Mouse (Mus musculus): ENCODE measurements around the gene Tram2.

Tram2 gene

DNA sequence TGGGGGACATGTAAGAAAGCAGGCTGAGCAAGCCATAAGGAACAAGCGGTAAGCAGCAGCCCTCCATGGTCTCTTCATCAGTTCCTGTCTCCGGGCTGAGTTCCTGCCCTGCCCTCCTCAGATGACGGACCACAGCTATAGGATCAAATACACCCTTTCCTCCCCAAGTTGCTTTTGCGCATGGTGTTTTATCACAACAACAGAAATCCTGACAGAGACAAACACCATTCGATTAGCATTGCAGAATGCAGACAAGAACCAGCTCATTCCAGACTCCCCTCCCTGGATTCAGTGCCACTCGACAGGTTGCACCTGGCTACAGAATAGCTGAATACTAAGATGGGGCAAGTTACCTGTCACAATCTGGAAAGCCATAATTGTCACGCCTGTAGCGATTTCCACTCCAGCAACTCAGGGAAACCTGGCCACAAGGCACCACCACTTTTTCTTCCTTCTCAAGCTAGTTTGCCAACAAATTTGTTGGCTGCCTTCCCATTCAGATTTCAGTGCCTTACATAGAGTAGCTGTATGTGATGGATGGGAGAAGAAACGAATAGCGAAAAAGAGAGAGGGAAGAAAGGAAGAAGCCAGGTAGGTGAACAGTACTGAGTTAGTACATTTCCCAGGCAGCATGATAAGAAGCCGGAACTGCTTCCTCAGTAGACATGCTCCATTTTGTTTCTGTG, 11.3 kb downstream of the Tram2 start:
- DNase-seq, result no peak

DNA sequence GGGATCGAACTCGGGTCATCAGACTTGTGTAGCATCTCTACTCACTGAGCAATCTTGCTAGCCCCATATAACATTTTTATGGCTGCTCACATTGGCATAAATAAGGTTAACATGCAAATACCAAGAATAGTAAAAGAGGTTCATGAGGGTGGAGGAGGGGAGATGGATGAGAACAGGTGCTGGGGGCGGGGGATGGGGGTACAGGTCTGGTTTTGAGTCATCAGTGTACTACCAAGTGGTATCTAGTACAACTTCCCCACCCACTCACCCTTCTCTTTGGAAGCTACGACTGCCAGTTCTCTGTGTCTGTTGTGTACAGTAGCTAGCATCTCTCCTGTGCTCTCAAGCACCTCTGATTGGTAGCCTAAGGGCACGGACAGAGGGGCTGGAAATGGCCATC, 14.9 kb downstream of the Tram2 start:
- no peak for DNase-seq

DNA sequence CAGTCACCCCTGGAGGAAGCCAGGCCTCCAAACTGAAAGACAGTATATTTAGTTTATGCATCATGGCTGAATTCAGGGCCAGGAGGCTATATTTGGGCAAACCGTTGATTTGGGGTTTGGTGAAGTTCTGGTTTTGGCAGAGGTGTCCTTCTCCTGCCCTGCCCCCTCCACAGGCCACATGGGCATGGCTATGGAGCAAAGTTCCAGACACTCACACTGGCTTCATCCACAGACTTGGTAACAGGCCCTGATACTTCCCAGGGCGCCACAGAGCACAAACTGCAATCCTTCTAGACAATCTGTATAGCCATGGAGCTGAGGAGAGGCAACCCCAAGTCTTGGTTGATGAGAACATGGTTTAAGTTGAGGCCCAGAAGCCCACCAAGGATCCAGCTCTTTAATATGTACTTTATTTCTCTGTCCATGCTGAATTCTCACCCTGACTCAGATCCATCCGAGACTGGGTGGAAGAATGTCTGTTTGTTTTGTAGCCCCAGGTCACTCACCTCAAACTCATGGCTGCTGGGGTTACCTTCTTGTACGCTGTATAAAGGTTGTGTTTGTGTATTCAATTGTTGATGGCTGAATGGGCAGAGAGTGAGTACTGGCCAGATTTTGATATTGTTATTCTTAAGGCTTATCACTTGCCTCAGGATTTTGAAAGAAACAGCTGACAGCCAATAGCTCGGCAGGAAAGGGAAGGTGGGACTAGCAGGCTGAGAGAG, 19.5 kb downstream of the Tram2 start:
- no peak for DNase-seq

DNA sequence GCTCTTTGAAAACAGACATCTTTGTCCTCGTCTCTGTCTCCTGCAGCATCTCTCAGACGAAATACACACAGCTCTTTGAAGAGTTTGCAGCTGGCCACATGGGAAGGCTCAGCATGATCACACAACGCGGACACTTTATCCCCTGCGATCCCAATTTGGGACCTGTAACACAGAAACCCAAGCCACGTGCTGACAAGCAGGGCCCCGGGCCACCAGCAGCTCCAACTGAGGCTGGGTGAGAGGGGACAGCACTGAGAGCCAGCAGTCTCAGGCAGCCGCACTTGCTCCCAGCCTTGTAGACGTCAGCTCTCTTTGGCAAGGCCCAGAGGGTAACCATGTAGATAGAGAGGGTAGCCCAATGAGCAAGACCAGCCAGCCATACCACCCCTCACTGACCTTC, 26.0 kb downstream of the Tram2 start:
- DNase-seq, result no peak

DNA sequence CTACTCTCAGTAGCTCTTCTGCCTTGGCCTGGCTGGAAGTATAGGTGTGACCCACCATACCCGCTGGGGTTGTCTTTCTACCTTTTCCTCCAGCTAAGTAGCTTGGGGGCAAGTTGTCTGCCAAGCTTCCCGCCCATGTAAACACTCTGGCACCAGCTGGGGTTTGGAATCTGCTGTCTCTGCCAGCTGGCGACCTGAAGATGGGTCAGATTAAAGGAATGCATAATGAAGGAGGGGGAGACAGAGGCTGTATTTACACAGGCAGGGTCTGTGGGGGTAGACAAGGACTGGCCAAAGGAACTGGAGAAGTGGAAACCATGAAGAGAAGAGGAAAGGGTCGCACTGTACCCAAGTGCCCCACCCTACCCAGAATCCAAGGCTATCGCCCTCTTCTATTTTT, 26.4 kb downstream of the Tram2 start:
- peak; percentile 47 for DNase-seq

DNA sequence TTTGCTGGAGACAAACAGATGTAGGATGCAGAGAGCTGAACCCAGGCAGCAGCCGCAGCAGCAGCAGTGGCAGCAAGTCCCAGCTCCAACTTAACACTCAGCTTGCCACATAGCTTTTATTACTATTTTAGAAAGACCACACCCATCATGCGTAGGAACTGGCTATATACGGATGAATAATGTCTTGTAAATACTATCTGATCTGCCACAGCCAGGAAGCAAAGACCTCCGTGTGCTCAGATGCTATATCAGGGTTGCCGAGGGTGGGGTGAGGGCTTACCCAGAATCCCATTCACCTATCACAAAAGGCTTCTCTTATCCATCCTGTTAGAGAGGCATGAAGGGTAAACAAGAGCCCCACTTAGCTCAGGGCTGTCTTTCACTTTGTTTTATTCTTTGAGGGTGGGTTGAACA, 26.9 kb downstream of the Tram2 start:
- no peak for DNase-seq

DNA sequence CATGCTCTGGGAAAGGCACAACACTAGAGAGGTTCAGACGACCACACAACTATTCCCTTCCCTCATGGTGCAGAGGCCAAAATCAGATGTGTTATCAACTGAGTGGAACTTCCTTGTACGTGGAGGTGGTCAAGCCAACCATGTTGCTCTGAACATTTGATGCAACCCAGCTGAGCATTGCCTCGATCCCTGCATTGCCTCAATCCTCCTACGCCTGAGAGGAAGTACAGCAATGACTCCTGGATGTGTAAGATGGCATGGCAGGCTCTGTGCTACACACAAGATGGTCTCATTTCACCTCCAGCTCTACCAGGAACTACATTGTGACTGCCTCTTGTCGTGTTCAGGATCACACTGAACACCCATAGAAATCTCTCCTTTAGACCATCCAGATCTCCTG, 30.0 kb downstream of the Tram2 start:
- DNase-seq, result peak; percentile 51

DNA sequence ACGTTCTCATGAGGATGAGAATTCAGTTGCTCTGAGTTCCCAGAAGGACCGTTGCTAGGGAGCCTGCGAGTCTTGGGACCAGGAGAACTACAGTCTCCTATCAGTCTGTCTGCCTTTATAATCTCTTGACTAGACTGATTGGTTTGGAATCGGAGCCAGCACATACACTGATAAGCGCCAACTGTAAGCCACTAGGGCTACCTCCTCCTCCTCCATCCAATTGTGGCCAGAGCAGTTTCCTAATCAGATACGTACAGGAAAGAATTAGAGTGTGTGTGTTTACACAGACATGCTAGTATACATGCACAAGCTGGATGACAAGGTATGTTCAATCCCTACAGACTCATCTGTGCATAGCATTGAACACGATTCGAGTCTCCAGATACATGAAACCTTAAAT, 30.6 kb downstream of the Tram2 start:
- no peak for DNase-seq

DNA sequence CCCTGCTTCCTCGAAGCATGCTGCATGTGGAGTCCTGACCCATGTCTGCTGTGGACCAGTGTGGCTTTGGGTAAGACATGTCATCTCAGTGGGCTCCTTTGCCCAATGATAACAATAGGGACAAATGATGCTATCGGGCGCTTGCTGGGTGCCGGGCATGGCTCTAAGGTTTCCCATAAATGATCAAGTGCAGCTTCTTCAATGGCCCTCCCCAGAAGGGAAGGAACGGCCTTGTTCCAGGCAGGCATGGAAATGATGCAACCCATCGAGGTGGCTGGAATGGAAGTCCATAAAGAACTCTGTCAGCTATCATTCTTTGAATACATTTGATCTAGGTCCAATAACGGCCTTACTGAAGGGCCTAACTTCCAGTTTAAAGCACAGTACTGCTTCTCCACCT, 36.6 kb downstream of the Tram2 start:
- no peak for DNase-seq

DNA sequence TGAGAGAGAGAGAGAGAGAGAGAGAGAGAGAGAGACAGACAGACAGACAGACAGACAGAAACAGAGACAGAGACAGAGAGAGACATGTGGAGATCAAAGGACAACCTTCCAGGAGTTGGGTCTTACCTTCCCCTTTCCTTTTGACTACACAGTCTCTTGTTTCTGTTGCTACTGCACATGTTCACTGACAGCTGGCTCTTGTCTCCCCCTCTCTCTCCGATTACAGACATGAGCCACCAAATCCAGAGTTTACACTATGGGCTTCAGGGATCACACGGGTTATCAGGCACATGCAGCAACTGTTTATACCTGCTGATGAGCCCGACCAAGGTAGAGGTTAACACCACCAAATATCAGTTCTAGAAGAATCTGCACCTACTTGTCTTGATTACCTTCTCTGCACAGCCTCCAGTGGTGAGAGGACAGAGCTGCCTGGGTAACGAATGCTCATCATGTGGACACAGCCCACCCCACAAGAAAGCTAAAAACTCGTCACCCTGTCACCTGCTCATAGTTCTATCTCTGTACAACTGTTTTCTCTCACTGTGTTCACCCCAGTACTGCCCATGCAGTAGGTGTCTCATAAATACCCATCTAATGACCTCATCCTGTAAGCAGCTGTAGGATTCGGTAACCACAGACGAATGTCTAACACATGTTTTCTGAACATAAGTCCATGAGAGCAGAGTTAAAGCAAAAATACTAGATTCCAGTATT, 38.3 kb downstream of the Tram2 start:
- no peak for DNase-seq

DNA sequence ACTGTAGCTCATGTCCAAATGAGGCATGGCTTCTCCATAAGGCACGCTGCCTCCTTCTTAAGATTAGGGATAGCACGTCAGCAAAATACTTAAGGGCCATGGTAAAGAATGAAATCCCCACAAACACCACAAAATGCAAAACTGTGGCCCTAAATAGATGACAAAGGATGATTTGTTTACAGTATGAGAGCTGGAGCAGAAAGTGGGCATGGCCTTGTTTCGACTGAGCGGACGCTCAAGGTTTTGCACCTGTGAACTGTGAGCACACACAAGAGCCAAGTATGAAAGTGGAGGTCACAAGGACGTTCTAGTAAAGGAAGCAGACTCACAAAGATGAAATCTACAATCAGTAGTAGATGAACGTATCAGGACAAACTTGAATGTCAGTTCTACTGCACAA, 38.9 kb downstream of the Tram2 start:
- peak; percentile 25 for DNase-seq

DNA sequence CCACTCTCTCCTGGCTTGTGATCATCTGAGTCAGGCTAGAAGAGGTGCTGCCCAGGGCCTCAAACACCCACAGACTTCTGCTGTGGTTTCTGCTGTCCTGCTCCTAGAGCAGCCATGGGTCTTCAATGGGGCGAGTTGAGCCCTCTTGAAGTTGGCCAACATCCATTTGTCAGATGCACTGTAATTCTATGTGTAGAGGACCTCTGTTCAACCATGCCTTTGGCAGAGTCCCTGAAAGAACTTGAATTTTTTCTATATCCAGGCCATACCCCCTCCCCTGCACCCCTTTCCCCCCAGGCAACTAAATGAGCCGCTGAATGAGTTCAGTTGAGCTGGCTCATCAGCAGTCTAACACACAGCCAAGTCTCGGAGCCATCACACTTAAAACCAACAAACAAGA, 39.5 kb downstream of the Tram2 start:
- DNase-seq, result no peak

DNA sequence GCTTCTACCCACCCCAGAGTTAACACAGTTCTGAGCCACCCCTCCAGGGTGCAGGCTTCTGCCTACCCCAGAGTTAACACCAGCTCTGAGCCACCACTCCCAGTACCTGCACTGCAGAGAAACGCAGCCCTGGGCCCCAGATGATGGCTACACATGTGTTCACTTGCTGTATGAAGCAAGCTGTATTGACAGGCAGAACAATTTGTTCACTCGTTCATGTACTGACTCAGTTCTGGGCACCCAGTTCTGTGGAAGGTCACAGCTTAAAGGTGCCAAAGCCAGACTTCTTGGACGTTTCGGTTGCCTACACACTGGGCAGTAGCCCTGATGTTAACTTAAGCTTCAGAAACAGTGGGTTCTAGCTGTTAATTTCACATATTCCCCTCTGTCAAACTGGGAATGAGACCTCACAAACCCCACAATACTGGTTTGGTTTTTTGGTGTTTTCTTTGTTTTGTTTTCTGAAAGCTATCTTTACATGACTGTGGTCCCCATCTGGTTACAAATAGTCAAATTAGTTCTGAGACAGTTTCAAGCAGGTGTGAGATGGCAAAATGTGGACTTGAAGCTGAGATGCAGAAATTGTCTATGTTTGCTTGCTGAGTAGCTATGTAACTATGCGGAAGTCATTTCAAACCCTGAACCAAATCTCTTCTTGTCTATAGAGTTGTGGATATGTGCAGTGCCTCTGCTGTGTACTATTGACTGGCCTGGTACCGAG, 41.0 kb downstream of the Tram2 start:
- no peak for DNase-seq

DNA sequence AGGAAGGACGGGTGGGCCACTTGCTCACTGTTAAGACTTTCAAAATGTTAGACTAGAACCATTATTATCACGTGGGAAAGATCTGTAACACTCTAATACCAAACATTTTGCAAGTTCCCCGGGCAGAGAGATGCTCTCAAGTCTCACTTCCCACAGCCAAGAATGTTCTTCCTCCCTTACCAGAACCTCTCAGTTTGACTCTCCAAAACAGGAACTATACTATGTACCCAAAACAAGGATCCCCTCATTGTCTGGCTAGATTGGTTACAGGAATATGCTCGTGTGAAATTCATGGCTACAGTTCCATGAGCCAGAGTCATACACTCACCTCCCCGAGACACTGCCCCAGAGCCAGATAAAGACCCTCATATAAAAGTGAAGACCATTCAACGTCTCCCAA, 43.2 kb downstream of the Tram2 start:
- DNase-seq, result peak; percentile 38

DNA sequence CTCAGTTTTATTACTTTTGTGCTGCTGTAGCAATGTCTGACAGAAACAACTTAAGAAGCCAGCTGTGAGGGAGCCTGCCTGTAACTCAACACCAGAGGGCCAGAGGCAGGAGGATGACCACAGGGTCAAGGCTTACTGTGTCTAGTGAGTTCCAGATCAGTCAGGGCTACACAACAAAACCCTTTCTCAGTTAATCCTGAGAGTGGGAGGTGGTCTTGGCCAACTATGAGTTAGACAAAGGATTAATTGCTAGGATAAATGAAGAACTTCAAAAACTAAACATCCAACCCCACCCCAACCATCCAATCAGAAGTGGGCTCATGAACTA, 45.3 kb downstream of the Tram2 start:
- no peak for DNase-seq

DNA sequence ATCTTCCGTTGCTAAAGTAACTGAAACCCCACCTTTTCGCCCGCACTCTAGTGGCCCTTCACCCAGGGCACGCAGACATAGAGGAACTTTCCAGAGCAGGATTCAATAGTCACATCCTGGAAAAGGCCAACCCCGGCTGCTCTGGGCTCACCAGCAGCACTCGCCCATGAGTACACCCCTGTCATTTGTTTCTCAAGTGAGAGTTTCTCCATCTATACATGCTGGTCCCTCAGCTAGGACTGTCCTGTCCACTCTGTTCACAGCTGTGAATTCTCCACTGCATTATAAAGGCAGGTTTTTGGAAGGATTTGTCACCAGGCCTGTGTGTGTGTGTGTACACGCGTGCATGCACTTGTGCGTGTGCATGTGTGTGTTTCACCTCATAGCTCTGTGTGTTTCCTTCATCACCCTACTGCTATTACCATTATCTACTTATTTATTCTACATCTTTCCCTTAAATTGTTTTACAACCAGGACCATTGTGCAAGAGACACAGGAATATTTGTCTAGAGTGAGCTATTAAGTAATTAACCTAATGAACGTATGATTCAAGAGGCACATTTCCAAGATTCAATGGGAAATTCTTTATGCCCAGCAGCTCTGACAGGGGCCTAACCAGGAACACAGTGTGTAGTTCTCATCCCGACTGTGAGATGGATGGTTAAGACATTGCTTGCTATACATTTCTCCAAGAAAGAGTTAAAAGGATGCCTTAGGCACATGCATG, 45.8 kb downstream of the Tram2 start:
- no peak for DNase-seq

DNA sequence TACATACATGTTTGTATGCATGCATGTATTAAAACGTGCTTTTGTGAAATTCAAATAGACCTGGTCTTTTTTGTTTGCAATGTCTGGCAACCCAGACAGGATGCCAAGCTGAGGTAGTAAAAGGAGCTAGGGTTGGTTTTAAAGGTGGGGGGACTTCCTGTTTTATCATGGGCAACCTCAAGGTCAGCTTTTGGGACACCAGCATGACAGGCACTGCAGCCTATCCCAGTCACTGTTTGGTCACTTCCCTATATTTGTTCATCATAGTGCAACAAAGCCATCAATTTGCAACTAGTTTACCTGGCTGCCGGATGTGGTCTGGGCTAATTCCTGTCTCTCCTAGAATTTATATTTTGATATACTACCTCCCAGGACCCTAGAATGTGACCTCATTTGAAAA, 47.4 kb downstream of the Tram2 start:
- no peak for DNase-seq

DNA sequence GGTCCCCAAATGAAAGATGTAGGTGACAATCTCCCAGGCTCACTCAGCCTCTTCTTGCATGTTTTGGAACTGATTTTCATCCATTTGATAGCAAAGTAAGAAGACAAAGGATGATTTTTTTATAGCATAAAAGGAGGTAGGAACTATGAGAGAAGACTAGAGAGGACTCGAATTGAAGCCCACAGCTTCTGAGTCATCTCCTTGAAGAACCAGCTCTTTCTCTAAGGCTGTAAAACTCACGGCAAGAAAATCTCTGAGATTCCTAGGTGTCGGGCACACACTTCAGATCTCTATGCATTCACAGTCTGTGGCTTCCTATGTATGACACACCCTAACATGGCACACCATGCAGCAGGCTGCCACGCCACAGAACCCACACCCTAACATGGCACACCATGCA, 50.0 kb downstream of the Tram2 start:
- DNase-seq, result no peak

DNA sequence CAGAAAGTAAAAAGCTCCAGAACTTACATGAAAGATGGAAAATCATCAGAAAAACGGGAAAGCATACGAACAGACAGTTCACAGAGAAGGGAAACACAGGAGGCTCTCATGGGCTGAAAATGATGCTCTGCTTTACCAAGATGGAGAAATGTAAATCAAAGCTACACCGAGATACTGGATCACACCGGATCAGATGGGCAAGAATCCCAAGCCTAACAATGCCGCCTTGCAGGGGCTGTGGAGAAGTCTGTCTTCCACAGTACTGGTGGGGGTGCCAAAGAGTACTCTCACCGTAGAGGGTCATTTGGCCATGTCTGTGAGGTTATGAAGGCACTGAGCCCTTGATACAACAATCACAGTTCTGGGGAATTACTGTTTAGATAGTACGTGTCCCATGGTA, 52.5 kb downstream of the Tram2 start:
- no peak for DNase-seq

DNA sequence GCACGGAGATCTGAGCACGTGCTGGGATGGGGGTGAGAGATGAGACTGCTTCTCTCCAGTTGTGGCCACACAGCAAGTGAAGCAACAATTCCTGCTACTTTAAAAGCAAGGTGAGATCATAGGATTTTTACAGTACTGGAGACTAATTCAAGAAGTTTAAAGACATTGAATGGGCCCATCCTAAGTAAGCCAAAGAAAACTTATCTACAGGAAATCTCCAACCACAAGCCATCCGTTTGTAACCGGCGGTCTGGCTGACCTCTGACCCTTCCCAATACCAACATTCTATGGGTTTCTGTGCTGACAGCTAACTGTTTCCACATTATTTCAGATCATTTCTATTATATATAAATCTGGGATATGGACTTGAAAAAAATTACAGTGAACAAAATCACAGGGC, 53.8 kb downstream of the Tram2 start:
- no peak for DNase-seq

DNA sequence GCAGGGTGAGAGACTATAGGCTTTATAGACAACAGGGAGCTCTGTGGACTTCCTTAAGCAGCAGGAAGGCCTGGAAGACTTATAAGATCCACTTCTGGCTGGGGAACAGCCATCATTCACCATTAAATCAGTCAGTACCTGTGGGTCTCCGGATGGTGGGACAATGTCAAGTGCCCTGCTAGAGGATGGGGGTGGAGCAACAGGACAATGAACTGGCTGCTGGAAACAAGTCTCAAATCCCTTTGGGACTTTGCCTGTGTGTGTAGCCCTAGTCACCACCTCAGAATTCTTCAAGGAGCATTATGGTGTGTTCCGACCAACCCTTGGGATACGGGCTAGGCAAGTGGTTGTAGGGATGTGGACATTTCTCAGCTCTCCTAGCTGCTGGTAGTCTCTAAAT, 55.9 kb downstream of the Tram2 start:
- no peak for DNase-seq

DNA sequence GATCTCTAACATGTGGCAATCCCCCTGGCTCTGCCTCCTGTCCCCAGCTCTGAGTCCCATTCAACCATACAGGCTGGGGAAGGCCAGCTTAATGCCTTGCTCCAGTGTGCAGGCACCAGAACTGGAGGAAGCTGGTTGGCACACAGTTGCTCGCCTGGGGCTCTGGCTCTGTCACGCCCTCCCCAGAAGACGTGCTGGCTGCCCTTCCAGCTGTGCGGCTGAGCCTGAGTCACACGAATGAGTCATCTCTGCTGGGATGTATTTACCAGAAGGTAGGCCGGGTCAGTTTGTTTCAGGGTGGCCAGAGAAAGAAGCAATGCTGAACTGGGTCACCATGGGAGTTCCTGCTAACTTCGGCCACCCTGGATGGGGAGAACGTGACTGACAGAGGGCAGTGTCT, 64.6 kb downstream of the Tram2 start:
- DNase-seq, result peak; percentile 80

DNA sequence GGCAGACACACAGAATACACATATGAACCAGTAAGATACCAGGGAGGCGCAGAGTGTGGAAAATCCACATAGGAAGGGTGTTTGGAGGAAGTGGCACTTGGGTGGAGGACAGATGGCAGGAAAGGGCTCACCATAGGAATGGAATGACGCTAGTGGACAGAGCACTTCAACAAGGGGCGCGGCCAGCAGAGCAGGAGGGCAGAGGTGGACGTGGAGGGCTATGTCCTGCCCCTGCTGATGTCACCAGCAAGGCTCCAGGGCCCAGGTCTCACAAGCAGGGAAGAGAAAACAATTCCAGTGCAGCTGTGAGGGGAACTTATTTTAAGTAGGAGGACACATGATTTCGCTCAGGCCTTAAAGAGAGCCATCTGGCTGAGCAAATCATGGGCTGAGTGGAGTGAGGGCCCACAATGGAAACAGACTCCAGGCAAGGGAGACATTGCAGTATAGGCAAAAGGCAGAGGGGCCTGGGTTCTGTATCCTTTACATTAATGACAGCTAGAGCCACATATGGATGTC, 68.7 kb downstream of the Tram2 start:
- peak; percentile 44 for DNase-seq
